Mouse (Mus musculus) hindbrain, embryonic 16.5 days (tissue): Measurements from ENCODE around the gene Leng9. TPM values are rescaled to one million over a fixed set of nuclear protein-coding genes. Genes with fewer than 3 reads are reported as not detected.
A peak's percentile ranks its signal among the peaks of the same experiment; 100 is the strongest.

Experiments used
- ATAC-seq: fragments of 200-750 bp; cut with Nextera tagmentation; 2 replicates; pipeline ENCODE4 v1.8.0; 2017; ENCODE audit warnings: moderate TSS enrichment, moderate library complexity
- H3K27ac ChIP-seq: fragments of 300-500 bp; sonication (generic); 2 replicates; pipeline ENCODE4 v1.5.1; 2014; ENCODE audit warnings: low read depth, mild to moderate bottlenecking, control low read depth, low read length, moderate library complexity
- H3K27me3 ChIP-seq: fragments of 300-500 bp; sonication (generic); replicated peaks from 2 replicates; pipeline ENCODE4 v1.6.1; 2014; ENCODE audit warnings: low read length; ENCODE audit not compliant: control insufficient read depth, insufficient read depth
- H3K36me3 ChIP-seq: fragments of 300-500 bp; sonication (generic); 2 replicates; pipeline ENCODE4 v1.6.1; 2014; ENCODE audit warnings: mild to moderate bottlenecking, low read length, moderate library complexity, mixed read lengths; ENCODE audit not compliant: control insufficient read depth, insufficient read depth
- H3K4me1 ChIP-seq: fragments of 300-500 bp; sonication (generic); 2 replicates; pipeline ENCODE4 v1.6.1; 2014; ENCODE audit warnings: low read depth, low read length; ENCODE audit not compliant: control insufficient read depth, insufficient read depth
- H3K4me2 ChIP-seq: fragments of 300-500 bp; sonication (generic); 2 replicates; pipeline ENCODE4 v1.6.1; 2014; ENCODE audit warnings: mild to moderate bottlenecking, low read length, control low read depth, moderate library complexity
- H3K4me3 ChIP-seq: fragments of 300-500 bp; sonication (generic); 2 replicates; pipeline ENCODE4 v1.5.1; 2014; ENCODE audit warnings: mild to moderate bottlenecking, low read length, control low read depth, moderate library complexity
- H3K9ac ChIP-seq: fragments of 300-500 bp; sonication (generic); 2 replicates; pipeline ENCODE4 v1.6.1; 2014; ENCODE audit warnings: low read depth, mild to moderate bottlenecking, control low read depth, low read length, moderate library complexity
- H3K9me3 ChIP-seq: fragments of 300-500 bp; sonication (generic); 2 replicates; pipeline ENCODE4 v1.6.1; 2014; ENCODE audit warnings: mild to moderate bottlenecking, low read length, moderate library complexity; ENCODE audit not compliant: control insufficient read depth
- WGBS: fragments of 180-500 bp; shearing (Covaris S2); extraction: QIAGEN DNeasy Blood & Tissue Kit; methylation state at CpG from one replicate; pipeline ENCODE4 v1.1.7; 2014; 5-methylcytosine and 5-hydroxymethylcytosine counted together
- polyA plus RNA-seq: library from polyadenylated mRNA; unstranded; fragments of >200 nt; fragmentation: Nextera tagmentation; extraction: Ambion mirVana; gene quantifications from 2 replicates; pipeline ENCODE4 v1.2.1, GENCODE M21; 2015

Leng9 gene
- polyA plus RNA-seq, 1 experiment from 2014 or later, result 6.8 TPM

DNA sequence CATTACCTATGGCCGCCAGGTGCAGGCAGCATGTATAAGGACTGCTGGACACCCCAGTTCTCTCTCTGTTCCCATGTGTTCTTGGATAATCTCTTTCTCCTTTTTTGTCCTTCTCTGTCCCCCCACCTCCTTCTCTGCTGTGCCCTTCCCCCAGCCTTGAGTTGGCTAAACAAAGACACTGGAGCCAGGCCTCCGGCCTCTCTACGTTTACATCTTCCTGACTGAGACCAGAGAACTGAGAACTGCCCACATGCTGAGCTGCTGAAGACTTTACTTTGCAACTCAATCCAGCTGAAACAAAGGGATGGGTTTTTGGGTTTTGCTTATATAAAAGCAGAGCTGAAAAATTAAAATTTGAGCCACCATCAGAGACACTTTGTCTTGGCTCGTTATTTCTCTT is 4.8 kb upstream of the Leng9 start:
- Histone ChIP-seq H3K9me3 (no peaks in the 10 kb centered on the region), H3K4me1 (peaks cover 12% of the 10 kb centered on the region), H3K27me3 (peaks cover 5% of the 10 kb centered on the region), H3K9ac (no peak overlapping the region), H3K4me3 (no peak overlapping the region), H3K36me3 (no peaks in the 10 kb centered on the region), H3K4me2 (no peak overlapping the region), H3K27ac (no peak overlapping the region)
- no peak for ATAC-seq
- 16% methylated on average over 4 of the region's 4 CpGs for WGBS

DNA sequence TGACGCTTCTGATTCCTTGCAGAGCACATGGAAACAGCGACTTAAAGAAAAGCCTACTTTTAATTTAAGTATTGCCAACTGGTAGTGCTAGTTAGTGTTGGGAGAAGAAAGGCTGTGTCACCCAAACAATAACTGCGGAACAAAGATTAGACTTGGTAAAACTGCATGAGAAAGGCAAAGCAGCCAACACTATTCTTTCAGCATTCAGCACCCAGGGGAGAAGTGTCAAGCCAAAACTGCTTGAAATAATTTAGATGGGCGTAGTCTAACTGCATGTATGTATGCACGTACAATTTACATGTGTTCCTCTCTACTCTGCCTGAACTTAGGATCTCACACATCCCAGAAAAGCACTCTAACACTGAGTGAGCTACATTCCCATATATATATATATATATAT is 4.2 kb upstream of the Leng9 start:
- no peak overlapping the region for H3K9ac ChIP-seq
- peaks cover 5% of the 10 kb centered on the region for H3K27me3 ChIP-seq
- peaks cover 14% of the 10 kb centered on the region for H3K4me1 ChIP-seq
- H3K4me3 ChIP-seq, result no peak overlapping the region
- WGBS, result 74% methylated on average over 5 of the region's 5 CpGs
- no peak overlapping the region for H3K4me2 ChIP-seq
- no peaks in the 10 kb centered on the region for H3K9me3 ChIP-seq
- H3K36me3 ChIP-seq, result no peaks in the 10 kb centered on the region
- no peak overlapping the region for H3K27ac ChIP-seq
- no peak for ATAC-seq

DNA sequence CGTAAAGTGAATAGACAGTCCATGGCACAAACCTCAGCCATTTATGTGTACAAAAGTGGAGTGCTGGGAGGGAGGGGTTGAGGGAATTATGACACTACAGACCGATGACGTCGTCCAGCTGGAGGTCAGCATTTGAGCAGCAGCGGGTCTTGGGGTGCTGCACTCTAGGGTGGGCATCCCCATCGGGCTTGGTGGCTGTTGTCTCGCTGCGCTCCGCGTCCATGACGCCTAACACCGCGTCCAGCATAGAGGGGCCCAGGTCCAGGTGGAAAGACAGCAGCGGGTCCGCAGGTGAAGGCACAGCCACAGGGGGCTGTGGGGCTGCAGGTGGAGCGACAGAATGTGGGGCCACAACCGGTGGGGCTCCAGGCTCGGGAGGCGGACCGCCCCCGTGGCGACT is 1.1 kb upstream of the Leng9 start:
- Histone ChIP-seq H3K9ac (peak overlapping the region; percentile 57), H3K4me3 (peak overlapping the region; percentile 81), H3K9me3 (no peaks in the 10 kb centered on the region), H3K27me3 (peaks cover 5% of the 10 kb centered on the region), H3K36me3 (peaks cover 15% of the 10 kb centered on the region), H3K4me2 (peak overlapping the region; percentile 96), H3K27ac (no peak overlapping the region), H3K4me1 (peaks cover 25% of the 10 kb centered on the region)
- ATAC-seq, result peak; percentile 19
- 9% methylated on average over 22 of the region's 22 CpGs for WGBS

GRCm38 (mm10) chr7:4150811-4151221 is 642 bp upstream of the Leng9 start:
- no peaks in the 10 kb centered on the region for H3K9me3 ChIP-seq
- H3K4me2 ChIP-seq, result peak overlapping the region; percentile 96
- H3K4me3 ChIP-seq, result peak overlapping the region; percentile 81
- peaks cover 20% of the 10 kb centered on the region for H3K36me3 ChIP-seq
- H3K4me1 ChIP-seq, result peaks cover 25% of the 10 kb centered on the region
- WGBS, result 3% methylated on average over 14 of the region's 14 CpGs
- no peak overlapping the region for H3K27ac ChIP-seq
- peak; percentile 35 for ATAC-seq
- H3K9ac ChIP-seq, result peak overlapping the region; percentile 57
- H3K27me3 ChIP-seq, result peaks cover 5% of the 10 kb centered on the region

DNA sequence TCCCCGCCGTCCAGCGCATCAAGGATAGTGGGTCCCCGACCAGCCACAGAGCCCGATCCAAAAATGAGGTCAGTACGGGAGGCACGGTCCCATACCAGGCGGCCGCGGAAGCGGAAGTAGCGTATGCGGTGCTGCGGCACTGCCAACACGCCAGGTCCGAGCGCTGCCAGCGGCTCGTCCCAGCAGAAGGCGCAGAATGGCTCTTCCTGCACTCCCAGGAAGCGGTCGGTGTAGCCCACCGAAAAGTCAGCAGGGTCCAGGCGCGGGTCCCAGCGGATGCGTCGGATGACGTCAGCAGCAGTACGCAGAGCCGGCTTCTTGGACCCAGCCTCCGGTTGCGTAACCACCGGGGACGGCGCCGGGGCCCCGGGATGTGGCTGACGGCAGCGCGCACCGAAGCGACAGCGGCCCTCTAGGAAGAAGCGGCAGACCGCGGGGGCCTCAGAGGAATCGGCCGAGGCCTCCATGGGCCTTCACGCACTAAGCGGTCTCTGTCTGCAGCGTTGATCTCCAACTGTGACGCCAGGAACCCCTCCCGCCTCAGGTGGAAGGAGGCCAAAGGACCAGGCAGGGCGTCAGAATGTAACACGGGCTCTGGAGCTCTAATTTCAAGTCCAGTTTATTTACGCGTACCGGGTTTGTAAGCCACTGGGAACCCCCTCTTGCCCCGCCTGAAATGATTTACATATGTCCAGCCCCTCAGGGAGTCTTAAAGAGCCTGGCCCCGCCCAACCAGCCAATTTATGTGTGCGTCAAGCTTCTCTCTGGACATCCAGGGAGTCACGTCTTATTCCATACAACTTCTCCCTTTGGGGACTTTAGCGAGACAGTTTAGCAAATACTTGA is 742 bp downstream of the Leng9 start:
- Histone ChIP-seq H3K4me1 (peaks cover 25% of the 10 kb centered on the region), H3K4me3 (peak overlapping the region; percentile 81), H3K27me3 (peaks cover 5% of the 10 kb centered on the region), H3K4me2 (peak overlapping the region; percentile 96), H3K27ac (peak overlapping the region; percentile 94), H3K9ac (peak overlapping the region; percentile 93), H3K36me3 (peaks cover 33% of the 10 kb centered on the region), H3K9me3 (no peaks in the 10 kb centered on the region)
- WGBS, result under 1% methylated on average over 62 of the region's 64 CpGs
- peak; percentile 80 for ATAC-seq

DNA sequence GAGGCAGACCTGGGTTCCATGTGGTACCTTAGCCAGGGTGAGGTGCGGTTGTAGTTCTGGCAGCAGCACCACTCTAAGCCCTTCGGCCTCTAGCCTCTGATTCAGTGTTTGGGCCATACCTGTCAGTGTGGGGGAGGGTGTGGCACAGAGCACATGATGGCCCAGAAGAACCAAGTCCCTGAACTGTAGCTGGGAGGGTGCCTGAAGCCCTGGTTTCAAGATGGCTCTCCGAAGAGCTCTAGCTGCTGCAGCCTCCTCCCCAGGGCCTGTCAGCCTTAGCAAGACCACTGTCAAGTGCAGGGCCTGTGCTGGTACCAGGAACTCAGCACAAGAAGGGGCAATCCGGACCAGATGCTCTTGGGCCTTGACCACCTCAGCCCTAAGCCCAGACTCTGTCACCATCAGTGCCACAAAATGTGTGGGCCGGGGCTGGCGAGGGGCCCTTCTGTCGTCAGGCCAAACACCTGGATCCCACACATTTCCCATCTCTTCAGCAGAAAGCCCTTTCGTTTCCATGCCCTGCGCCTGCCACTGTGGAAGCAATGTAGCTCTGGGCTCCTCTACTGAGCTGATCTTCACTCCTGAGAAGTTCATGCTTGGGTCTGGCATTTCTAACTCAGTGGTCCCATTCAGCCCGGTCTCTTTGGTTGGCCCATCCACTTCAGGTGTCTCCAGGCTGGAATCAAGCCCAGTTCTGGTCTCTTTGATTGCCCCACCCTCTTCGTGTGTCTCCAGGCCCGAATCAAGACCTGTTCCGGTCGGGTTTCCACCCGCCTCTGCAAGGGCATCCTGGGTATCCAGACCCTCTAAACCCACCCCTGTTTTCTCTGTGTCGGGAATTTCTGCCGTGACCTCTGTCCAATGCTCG is 1.6 kb downstream of the Leng9 start:
- peak overlapping the region; percentile 93 for H3K9ac ChIP-seq
- peak overlapping the region; percentile 94 for H3K27ac ChIP-seq
- peak overlapping the region; percentile 96 for H3K4me2 ChIP-seq
- WGBS, result 30% methylated on average over 18 of the region's 18 CpGs
- H3K4me1 ChIP-seq, result peaks cover 25% of the 10 kb centered on the region
- no peaks in the 10 kb centered on the region for H3K9me3 ChIP-seq
- H3K27me3 ChIP-seq, result peaks cover 5% of the 10 kb centered on the region
- ATAC-seq, result peak; percentile 35
- H3K4me3 ChIP-seq, result peak overlapping the region; percentile 81
- peaks cover 42% of the 10 kb centered on the region for H3K36me3 ChIP-seq

DNA sequence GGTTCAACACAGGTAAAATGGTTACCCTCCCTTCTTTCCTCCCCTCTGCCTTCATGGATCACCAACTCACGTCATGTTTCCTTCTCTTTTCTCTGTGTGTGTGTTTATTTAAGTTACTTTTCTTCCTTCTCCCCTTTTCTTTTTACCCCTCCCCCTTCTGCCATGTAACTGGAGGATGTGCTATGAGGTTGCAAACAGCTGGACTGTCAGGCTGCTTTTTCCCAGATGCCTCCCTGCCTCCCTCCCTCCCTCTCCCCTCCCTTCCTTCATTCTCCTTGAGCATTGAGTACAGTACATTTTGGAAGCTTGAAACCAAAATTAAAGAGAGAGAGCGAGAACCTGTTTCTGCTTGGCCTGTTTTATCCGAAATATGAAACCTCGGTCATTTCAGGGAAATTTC is 2.3 kb downstream of the Leng9 start:
- no peak overlapping the region for H3K27ac ChIP-seq
- H3K4me1 ChIP-seq, result peaks cover 25% of the 10 kb centered on the region
- ATAC-seq, result no peak
- no peaks in the 10 kb centered on the region for H3K9me3 ChIP-seq
- H3K27me3 ChIP-seq, result peaks cover 5% of the 10 kb centered on the region
- no peak overlapping the region; the same call in 1 of the 2 replicates for H3K4me3 ChIP-seq
- H3K36me3 ChIP-seq, result peaks cover 49% of the 10 kb centered on the region
- peak overlapping the region; percentile 93; the same call in 1 of the 2 replicates for H3K9ac ChIP-seq
- WGBS, result 87% methylated on average over 4 of the region's 4 CpGs
- no peak overlapping the region for H3K4me2 ChIP-seq

GRCm38 (mm10) chr7:4147371-4147770 is 2.8 kb downstream of the Leng9 start:
- Histone ChIP-seq H3K4me1 (peaks cover 25% of the 10 kb centered on the region), H3K9ac (no peak overlapping the region), H3K27ac (no peak overlapping the region), H3K36me3 (peaks cover 54% of the 10 kb centered on the region), H3K27me3 (peaks cover 5% of the 10 kb centered on the region), H3K4me3 (no peak overlapping the region), H3K9me3 (no peaks in the 10 kb centered on the region), H3K4me2 (no peak overlapping the region)
- 88% methylated on average over 20 of the region's 20 CpGs for WGBS
- ATAC-seq, result no peak
